Mouse (Mus musculus) kidney, adult 2 months (tissue): ENCODE data around the gene Nup93. TPM values are rescaled to one million over a fixed set of nuclear protein-coding genes. Genes with fewer than 3 reads are reported as not detected.
A peak's percentile ranks its signal among the peaks of the same experiment; 100 is the strongest.

ENCODE experiments used
- DNase-seq: peaks from one replicate; pipeline ENCODE4 v3.0.0; 2021
- H3K27ac ChIP-seq: fragments of 200-500 bp; 2 replicates; pipeline ENCODE4 v1.5.1; 2012; ENCODE audit warnings: low read depth, low read length, control low read depth, inconsistent platforms; ENCODE audit not compliant: insufficient read depth
- H3K27me3 ChIP-seq: fragments of 200-500 bp; replicated peaks from 2 replicates; pipeline ENCODE4 v1.6.1; 2012; ENCODE audit warnings: mild to moderate bottlenecking, moderate library complexity, low read length, inconsistent platforms; ENCODE audit not compliant: control insufficient read depth, insufficient read depth
- H3K36me3 ChIP-seq: fragments of 200-500 bp; 2 replicates; pipeline ENCODE4 v1.6.1; 2012; ENCODE audit warnings: mild to moderate bottlenecking, moderate library complexity, low read length, inconsistent platforms; ENCODE audit not compliant: control insufficient read depth, insufficient read depth
- H3K4me1 ChIP-seq: fragments of 200-500 bp; 2 replicates; pipeline ENCODE4 v1.6.1; 2011; ENCODE audit warnings: low read length; ENCODE audit not compliant: control insufficient read depth, insufficient read depth
- H3K4me3 ChIP-seq: fragments of 200-500 bp; 2 replicates; pipeline ENCODE4 v1.5.1; 2011; ENCODE audit warnings: mild to moderate bottlenecking, low read depth, low read length, control low read depth; ENCODE audit not compliant: insufficient read depth
- CTCF ChIP-seq: fragments of 200-500 bp; conservative IDR thresholded peaks from 2 replicates; pipeline ENCODE4 v1.5.1; 2011; ENCODE audit warnings: low read depth, mild to moderate bottlenecking, control low read depth, low read length, moderate library complexity, mixed read lengths; ENCODE audit not compliant: insufficient read depth, insufficient read length
- POLR2A ChIP-seq: fragments of 200-500 bp; IDR thresholded peaks from one replicate; pipeline ENCODE4 v1.6.1; 2011; ENCODE audit warnings: low read depth, low read length, control low read depth
- WGBS: fragments of 180-500 bp; shearing (Covaris S2); methylation state at CpG from one replicate; pipeline ENCODE4 v1.1.7; 2018; 5-methylcytosine and 5-hydroxymethylcytosine counted together
- polyA plus RNA-seq: library from polyadenylated mRNA; depleted of rRNA; stranded (reverse); fragments of >200 nt; gene quantifications from 2 replicates; pipeline ENCODE4 v1.2.3, GENCODE M21; 2012; rRNA removed

Gene Nup93
- polyA plus RNA-seq, 1 experiment, result 11.9 TPM

- Histone ChIP-seq H3K4me1 (peaks cover 31% of the 10 kb centered on the region), H3K36me3 (no peaks in the 10 kb centered on the region), H3K27me3 (no peaks in the 10 kb centered on the region), H3K27ac (peak overlapping the region; percentile 68), H3K4me3 (no peak overlapping the region)
- peak; percentile 65 for DNase-seq
- TF ChIP-seq CTCF (no peak), POLR2A (peak; percentile 28)
- WGBS, result 72% methylated on average over 6 of the region's 6 CpGs
Observed at GRCm38 (mm10) chr8:94364686-94365312, 150.4 kb downstream of the Nup93 start.

DNA sequence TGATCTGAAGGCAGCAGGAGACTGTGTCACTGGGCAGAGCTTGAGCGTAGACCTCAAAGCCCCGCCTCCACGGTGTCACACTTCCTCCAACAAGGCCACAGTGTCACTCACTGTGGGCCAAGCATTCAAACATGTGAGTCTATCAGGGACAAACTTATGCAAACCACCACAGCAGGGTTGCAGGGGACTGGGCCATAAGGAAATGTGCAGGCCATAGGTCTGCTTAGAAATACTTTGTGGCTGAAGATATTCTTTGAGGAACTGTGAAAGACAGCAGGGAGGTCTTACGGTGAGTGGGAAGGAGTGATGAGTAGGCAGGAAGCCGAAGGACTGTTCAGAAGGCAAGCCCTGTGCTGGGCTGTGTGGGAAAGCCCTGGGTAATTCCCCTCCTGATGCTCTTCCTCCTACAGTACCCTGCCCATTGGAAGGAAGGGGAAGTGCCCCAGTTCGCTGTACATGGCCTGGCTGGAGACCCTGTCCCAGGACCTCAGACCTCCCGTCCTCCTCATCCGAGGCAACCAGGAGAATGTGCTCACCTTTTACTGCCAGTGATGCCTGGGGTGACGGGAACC, 151.1 kb downstream of the Nup93 start:
- 82% methylated on average over 9 of the region's 9 CpGs for WGBS
- H3K4me3 ChIP-seq, result no peak overlapping the region
- H3K27ac ChIP-seq, result no peak overlapping the region
- H3K27me3 ChIP-seq, result no peaks in the 10 kb centered on the region
- peak; percentile 72 for DNase-seq
- no peaks in the 10 kb centered on the region for H3K36me3 ChIP-seq
- TF ChIP-seq CTCF (no peak), POLR2A (peak; percentile 68)
- H3K4me1 ChIP-seq, result peaks cover 31% of the 10 kb centered on the region

Other genes starting within 250 kb of the Nup93 start
- 171 and 204 TPM in 2 replicates for gene Amfr, start 201.7 kb upstream of the Nup93 start, polyA plus RNA-seq
- 19.6 and 22.1 TPM in 2 replicates for gene Nudt21, start 177.5 kb upstream of the Nup93 start, polyA plus RNA-seq
- gene Ogfod1, start 177.4 kb upstream of the Nup93 start, polyA plus RNA-seq, result 6.6 and 8.7 TPM in 2 replicates
- 31.3 and 31.4 TPM in 2 replicates for gene Bbs2, start 115.6 kb upstream of the Nup93 start, polyA plus RNA-seq
- gene Mt4, start 77.4 kb upstream of the Nup93 start, polyA plus RNA-seq, result not detected in 2 replicates
- gene Mt3, start 62.0 kb upstream of the Nup93 start, polyA plus RNA-seq, result 4.2 and 8.4 TPM in 2 replicates
- gene Mt2, start 41.9 kb upstream of the Nup93 start, polyA plus RNA-seq, result 57.6 and 80.2 TPM in 2 replicates
- 906 and 994 TPM in 2 replicates for gene Mt1, start 35.5 kb upstream of the Nup93 start, polyA plus RNA-seq
- 600 and 1,070 TPM in 2 replicates for gene Slc12a3, start 114.6 kb downstream of the Nup93 start, polyA plus RNA-seq
- gene Herpud1, start 171.9 kb downstream of the Nup93 start, polyA plus RNA-seq, result 417 and 537 TPM in 2 replicates
- gene Nlrc5, start 219.8 kb downstream of the Nup93 start, polyA plus RNA-seq, result 4.0 and 6.6 TPM in 2 replicates